Mouse (Mus musculus): ENCODE measurements around the gene Gm11627.
"Not testable (repeated sequence)": the region's sequence is repeated elsewhere in the genome, so short reads cannot be mapped to it uniquely, and the experiment has no call there.

Gene Gm11627

DNA sequence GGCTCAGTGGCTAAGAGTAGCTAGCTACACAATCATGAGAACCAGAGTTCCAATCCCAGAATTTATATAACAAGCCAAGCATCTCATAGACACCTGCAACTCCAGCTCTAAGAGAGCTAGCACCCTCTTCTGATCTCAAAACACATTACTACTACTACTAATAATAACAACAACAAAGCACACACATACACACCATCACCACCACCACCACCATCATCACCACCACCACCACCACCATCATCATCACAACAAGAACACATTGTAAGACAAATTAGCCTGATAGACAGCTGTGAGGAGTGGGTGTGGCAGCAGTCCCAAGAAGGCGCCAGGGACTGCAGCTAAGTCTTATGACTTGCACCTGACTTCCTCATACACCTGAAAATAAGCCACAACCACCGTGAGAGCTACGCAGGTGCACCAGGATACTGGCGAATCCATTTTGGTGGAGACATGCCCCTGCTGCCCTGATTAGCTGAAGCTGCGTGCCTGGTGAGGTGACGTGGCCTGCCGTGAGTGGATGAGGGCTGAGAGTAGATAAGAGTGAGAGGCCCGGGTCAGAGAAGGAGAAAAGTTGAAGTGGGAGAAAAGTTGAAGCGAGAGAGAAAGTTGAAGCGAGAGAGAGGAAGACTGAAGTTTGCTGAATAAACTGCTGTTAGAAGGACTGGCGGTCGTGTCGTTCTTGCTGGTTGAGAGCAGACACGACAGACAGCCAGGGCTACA, 14.1 kb downstream of the Gm11627 start:
- not testable (repeated sequence) for DNase-seq (ENCODE audit: low read depth, low spot score)

DNA sequence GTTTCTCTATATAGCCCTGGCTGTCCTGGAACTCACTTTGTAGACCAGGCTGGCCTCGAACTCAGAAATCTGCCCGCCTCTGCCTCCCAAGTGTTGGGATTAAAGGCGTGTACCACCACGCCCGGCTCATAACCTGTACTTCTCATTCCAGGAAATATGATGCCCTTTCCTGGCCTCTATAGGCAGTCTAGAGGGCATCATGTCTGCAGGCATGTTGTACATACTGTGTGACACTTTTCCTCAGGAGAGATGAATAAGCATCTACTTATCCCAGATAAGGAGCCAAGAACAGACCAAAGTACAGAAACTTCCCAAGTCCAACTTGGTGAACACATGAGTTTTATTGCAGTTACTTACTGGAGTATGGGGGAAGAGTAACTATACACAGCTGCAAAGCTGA, 20.6 kb downstream of the Gm11627 start:
- DNase-seq (ENCODE audit: low read depth, low spot score) = no peak

DNA sequence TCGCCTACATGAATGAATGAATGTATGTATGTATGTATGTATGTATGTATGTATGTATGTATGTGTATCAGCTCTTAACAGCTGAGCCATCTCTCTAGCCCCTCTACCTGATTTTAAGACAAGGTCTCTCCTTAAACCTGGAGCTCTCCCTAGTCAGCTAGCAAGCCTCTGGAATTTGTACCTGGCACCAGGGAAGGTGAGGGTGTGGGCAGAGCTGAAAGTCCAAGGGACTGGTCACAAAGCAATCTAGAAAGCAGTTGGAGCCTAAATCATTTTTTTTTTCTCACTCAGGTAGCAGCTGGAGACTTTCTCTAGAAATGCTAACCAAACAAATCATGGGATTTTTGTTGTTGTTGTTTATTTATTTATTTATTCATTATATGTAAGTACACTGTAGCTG, 21.9 kb downstream of the Gm11627 start:
- no peak for DNase-seq (ENCODE audit: low read depth, low spot score)

DNA sequence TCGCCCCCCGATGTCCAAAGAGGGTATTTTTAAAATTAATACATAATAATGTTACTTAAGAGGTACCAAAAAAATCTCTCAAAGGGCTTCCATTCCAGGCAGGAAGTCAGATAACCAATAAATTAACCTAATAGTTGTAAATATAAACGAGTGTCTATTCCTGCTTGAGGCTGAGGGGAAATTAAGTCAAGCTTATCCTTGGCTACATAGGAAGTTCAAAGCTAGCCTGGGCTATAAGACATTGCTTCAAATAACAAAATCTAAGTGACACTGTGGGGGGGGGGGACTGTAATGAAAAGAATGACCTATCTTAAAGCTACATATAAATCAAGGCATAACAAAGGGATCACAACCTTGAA, 22.6 kb downstream of the Gm11627 start:
- DNase-seq (ENCODE audit: low read depth, low spot score) = no peak

DNA sequence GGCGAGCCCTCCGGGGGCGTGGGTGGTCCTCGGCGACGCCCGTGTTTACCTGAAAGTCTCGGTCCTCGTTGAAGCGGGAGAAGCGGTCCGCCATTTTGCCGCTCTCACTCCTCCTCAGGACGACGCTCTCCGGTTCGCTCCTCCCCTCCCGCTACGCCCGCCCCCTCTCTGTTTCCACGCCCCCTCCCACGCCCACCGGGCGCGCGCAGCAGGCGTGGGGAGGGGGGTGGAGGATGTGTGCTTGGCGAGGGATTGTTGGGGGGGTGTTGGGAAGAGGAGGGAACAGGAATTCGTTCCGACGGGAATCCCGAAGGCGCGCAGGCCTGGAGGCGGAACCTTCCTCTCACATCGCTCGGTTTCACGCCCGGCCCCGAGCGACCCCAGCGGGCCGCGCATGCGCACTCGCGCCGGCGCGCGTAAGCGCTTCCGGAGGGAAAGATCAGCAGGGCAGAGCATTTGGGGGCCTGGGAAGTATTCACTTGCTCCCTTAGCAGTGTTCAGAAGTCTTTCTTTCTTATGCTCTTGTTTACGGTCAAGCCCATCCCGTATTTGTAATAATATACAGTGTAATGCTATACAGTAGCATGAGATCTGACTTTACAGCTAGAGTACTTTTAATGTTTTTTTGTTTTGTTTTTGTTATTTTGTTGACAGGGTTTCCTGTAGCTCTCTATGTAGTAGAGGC, 23.1 kb downstream of the Gm11627 start, which contains the start of gene Gpatch8:
Gpatch8 (minus strand) TSS at position 362 of the 685 bp plus-strand sequence.
- DNase-seq (ENCODE audit: low read depth, low spot score) = peak; percentile 96

DNA sequence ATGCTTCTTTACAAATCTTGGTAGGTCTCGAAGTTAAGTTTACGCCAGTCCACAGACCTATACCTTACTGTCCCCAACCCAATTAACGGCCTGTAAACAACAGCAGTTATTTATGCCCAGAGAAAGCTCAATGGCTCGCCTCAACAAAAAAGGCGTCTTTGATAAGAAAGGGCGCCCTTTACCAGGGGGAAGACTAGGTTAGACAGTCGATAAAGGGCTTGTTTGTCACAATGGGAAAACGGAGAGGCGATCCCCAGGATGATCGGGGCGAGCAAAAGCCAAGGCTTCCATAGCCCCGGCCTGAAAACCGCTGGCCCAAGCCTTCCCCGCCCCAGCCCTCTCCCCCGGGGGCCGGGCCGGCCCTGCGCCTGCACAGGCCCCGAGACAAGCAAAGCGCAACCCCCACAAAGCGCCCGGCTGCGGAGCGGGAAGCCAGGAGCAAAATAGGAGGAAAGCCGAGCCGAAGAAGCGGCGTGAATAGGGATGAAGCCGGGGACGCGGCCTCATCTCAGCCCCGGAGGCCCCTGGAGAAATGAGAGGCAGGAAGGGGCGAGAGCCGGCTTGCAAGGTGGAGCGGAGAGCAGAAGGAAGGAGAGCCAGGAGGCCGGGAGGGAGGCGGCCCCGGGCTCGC, 23.7 kb downstream of the Gm11627 start:
- no peak for DNase-seq (ENCODE audit: low read depth, low spot score)

DNA sequence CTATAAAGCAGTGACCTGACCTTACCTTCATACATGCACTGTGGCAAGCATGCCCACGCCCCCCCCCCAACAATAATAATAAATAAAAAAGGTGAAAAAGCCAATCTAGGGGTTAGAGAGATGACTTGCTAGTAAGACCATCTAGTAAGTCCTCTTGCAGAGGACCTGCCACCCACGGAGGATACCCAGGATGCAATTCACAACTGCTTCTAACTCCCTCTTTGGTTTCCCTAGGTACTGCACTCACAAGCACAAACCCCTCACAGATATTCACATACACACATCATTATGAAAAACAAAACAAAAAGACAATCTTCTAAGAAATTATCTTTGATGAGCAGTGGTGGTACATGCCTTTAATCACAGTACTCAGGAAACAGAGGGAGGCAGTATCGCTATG, 27.2 kb downstream of the Gm11627 start:
- no peak for DNase-seq (ENCODE audit: low read depth, low spot score)

DNA sequence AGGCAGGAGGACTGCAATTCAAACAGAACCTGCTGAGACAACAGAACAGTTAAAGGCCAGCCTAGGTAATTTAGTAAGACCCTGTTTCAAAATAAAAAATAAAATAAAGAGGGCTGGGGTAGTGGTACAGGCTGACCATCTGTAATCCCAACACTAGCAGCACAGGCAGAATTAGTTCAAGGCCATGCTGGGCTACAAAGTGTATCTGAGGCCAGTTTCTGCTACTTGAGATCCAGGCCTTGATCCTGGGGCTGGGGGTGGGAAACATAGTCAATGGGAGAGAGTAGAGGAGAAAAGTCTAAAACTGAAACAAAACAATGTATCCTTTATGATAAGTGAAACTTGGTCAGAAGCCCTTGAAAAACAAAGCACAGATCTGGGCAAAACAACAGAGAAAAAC, 28.1 kb downstream of the Gm11627 start:
- DNase-seq (ENCODE audit: low read depth, low spot score) = no peak

DNA sequence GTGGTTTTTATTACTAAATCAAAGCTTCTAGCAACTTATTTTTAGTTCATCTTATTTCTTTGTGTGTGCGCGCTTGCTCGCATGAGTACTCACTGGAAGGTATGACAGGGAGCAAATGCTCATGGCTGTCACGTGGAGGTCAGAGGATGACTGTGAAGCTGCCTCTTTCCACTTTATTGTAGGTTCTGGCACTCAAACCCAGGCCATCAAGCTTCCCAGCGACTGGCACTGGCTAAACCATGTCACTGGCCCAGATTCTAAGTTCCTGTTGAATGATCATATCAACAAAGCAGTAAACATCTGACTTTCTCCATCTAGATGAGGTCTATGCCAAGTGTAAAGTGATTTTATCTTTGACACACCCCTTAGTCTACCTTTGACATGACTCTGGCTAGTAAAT, 37.8 kb downstream of the Gm11627 start:
- DNase-seq (ENCODE audit: low read depth, low spot score) = no peak

DNA sequence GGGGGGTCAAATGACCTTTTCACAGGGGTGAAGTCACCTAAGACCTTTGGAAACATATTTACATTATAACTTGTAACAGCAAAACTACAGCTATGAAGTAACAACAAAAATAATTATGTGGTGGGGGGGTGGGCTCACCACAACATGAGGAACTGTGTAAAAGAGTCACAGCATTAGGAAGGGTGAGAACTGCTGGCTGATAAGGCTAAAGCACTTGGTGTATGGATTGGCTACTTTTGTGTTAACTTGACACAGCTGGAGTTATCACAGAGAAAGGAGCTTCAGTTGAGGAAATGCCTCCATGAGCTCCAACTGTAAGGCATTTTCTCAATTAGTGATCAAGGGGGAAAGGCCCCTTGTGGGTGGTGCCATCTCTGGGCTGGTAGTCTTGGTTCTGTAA, 39.0 kb downstream of the Gm11627 start:
- DNase-seq (ENCODE audit: low read depth, low spot score) = not testable (repeated sequence)

DNA sequence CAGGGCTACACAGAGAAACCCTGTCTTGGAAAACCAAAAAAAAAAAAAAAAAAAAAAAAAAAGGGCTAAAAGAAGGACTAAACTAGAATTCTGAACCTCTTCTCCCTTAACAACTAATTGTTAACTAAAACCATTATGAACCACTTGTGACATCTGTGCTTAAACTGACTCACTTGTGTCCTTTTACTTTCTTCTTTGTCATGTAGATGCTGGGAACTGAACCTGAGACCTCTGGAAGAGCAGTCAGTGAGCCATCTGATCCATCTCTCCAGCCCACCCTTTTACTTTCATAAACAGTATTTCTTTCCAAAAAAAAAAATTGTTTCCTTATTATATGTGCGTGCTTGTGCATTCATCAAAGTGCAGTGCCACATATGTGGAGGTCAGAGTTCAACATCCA, 39.6 kb downstream of the Gm11627 start:
- DNase-seq (ENCODE audit: low read depth, low spot score) = no peak

DNA sequence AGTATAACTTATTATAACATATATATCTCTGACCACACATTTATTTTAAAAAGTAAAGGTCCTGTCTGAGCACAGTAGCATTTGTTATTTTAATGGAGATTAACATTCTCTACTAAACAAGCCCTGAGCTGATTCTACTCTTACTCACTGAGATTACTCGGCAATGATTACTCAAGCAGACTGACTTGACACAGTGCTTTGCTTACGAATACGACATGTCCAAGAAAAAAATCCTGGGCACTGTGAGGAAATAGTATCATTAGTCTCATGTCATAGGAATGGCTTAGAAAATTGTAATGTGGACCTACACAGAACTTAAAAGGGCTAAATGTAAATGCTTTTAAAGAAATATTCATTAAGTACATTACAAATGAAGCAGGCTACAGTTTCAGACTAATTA, 43.1 kb downstream of the Gm11627 start:
- DNase-seq (ENCODE audit: low read depth, low spot score) = no peak

DNA sequence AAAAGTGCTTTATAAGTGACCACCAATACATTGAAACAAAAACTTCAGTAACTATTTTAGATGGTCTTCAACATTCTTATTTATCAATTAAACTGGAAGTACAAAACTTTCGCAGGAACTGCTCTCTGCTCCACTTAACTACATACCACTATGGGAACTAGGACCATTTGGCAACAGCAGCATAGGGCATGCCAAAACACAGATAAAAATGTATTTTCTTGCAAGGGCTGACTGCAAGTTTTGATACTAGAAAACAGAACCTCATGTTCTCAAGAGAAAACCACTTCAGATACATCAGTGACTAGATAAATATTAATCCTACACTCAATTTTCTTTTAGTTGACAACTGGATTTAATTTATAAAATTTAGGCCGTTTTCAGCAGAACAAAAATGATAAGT, 45.2 kb downstream of the Gm11627 start:
- DNase-seq (ENCODE audit: low read depth, low spot score) = no peak

DNA sequence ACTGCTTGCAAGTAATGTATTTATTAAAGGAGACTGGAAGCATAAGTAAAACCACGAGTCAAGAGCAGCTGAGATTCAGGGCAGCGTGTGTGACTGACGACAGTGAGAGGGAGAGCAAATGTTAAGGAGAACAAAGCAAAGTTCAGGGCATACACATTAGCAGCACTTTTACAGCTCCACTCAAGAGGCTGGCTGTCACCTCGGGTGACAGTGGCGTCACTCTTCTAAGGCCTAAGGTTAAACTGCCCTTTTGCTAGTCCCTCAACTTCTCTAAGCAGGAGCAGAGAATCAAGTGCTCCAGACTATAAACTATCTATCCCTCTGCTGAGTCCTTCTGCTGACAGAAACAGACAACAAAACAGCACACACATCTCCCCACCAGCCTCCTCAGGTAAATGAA, 47.8 kb downstream of the Gm11627 start:
- no peak for DNase-seq (ENCODE audit: low read depth, low spot score)

Measured in embryo, embryonic 11.5 days (tissue).